Mouse (Mus musculus) c-Kit-positive CD71-positive TER-119-positive erythroid progenitor cells, embryonic 14.5 days (primary cell): ENCODE data around the gene Plaur.
A peak's percentile ranks its signal among the peaks of the same experiment; 100 is the strongest.

ENCODE experiments used
- DNase-seq: peaks from one replicate; pipeline ENCODE4 v3.0.0-alpha.2; 2013; ENCODE audit warnings: low spot score

The Plaur gene

GRCm38 (mm10) chr7:24462388-24463319, at the start of gene Plaur:
Gene Plaur (plus strand): TSS chr7:24462484.
- no peak for DNase-seq

GRCm38 (mm10) chr7:24413630-24414029, 48.7 kb upstream of the Plaur start:
- no peak for DNase-seq

DNA sequence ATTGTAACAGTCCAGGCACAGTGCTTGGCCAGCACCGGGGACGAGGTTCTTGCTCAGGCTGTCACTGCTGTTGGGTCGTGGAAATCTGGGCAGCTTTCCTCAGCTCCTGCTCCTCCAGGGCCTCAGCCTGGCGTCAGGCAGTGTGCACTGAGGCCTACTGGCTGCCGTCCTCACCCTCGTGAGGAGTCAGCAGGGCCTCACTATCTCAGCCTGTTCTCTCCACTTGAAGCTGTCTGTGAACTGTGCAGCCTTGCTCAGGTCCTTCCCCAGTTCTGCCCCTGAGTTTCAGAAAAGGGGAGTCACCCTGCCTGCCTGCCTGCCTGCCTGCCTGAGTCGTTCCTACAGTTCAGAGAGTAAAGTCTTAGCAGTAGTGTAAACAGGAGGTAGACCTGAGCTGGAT, 47.0 kb upstream of the Plaur start:
- no peak for DNase-seq

DNA sequence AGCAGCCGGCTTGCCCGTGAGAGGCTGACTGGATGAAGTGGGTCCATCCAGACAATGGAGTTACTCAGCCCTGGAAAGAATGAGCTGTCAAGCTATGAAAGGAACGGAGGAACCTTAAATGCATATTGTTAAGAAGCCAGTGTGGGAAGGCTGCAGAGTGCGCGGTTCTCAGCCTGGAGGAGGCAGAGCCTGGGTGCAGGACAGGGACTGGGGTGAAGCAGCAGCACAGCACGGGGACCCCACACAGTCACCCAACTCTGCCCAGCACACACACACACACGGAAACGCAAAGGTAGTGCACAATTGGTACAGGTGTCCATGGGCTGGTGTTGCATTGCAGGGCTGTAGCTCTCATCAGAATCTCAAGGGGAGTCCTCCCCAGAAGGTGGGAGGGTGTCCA, 42.7 kb upstream of the Plaur start:
- DNase-seq, result no peak

DNA sequence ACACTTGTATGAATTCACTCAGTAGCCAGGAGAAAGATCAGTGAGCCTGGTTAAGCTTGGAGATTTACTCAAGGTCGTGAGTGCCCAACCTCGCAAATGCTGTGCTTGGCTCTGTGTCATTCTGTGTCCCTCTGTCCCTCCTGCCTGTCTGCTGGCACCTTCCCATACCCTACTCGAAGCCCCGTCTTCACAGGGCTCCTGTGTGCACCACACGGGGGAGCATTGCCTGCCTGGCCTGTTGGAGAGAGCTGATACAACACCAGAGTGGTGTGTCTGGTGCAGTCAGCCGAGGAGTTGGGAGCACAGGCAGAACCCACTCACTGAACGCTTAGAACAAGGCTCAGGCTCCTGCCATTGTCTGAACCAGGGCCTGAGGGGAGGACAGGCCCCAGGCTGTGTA, 40.6 kb upstream of the Plaur start:
- DNase-seq, result no peak

DNA sequence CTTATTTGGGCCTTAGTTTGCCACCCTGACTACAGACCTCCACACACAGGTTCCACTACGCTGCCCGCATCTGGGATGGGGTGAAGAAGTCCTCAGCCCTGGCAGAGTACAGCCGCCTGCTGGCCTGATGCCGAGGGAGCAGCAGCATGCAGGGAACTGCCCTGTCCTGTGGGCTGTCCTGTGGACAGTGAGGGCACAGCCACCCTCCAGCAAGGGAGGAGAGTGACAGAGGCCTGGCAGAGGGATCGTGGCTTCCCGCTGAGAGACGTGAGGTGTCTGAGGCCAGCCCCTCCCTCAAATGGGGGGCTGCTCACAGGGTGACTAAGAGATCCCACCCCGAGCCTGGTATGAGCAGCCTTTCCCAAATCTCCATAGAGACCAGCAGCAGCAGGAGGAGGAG, 40.0 kb upstream of the Plaur start:
- no peak for DNase-seq

- no peak for DNase-seq
Observed at GRCm38 (mm10) chr7:24423107-24423763, 39.0 kb upstream of the Plaur start.

GRCm38 (mm10) chr7:24423956-24424732, 38.1 kb upstream of the Plaur start:
- no peak for DNase-seq

DNA sequence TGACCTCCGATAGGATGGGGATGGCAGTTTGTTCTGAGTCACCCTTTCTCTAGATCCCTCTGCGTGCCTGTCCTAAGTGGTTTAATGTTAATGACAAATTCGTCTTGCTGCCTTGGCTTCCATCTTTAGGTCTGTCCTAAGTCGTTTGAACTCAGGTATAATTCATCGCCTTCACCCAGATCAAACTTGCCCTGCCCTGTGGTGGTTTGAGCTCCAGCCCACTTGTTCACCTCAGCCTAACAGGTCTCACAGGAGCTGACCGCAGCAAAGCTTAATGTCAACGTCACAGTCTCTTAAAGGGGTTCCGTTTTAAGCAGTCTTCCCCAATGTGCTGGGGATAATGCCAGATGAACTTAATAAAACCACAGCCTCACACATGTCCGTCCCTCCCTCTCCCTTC, 36.4 kb upstream of the Plaur start:
- DNase-seq, result no peak

DNA sequence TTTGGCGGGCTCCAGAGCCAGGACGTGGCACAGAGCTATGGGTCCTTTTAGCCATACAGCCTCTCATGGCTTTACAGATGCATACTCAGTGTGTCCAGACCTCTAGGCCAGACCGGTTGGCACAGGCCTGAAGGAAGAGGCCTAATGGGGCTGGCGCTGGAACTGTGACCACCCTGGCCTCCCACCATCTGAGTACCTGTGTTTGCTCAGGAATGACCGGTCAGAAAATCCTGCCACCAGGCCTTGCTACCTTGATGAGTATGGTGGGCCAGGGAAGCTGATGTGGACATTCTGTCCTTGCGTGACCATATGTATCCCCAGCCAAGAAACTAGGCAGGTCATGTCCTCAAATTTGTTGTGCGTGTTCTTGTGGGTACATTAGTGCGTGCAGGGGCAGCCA, 35.1 kb upstream of the Plaur start:
- DNase-seq, result no peak

DNA sequence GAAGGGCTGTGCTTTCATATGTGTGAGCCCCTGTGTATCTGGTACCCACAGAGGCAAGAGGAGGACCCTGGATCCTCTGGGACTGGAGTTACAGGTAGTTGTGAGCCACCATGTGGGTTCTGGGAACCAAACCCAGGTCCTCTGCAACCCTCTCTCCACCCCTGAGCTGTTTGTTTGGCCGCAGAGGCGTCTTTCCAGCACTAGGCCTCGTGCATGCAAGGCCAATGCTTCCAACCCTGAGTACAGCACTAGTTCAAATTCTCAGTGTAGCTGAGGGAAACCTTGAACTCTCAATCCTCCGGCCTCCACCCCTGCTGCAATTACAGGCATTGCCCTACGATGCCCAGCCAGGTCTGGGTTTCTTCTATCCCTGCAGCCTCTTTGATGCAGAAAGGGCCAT, 33.6 kb upstream of the Plaur start:
- DNase-seq, result no peak

DNA sequence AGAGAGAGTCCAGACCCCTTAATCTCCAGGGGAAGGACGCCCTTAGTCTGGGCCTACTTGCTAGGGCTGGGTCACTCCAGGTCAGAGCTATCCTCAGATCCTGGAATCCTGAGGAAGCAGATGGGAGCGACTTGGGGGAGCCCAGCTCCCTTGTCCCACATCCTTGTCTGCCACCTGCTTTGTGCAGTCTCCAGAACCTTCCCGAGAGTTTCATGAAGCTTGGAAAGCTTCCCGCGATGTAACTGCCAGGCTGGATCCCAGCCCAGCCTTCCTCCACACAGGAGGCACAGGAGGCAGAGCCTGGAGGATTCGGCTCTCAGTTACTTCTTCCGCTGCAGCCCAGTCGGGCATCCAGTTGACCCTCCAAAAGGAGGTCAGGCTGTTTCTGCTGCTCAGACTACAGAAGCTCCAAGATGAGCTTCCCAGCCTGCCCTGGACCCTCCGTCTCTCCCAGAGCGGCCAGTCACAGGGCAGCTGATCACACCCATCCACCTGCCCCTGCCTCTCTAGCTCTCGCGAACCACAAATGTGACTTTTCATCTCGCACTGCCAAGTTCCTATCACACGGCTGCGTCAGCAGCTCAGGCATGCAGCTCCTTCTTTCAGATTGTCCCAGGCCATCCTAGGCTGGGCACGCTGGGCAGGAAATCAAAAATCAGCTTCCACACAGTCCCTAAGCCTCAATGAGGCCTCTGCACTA, 32.7 kb upstream of the Plaur start:
- DNase-seq, result no peak

DNA sequence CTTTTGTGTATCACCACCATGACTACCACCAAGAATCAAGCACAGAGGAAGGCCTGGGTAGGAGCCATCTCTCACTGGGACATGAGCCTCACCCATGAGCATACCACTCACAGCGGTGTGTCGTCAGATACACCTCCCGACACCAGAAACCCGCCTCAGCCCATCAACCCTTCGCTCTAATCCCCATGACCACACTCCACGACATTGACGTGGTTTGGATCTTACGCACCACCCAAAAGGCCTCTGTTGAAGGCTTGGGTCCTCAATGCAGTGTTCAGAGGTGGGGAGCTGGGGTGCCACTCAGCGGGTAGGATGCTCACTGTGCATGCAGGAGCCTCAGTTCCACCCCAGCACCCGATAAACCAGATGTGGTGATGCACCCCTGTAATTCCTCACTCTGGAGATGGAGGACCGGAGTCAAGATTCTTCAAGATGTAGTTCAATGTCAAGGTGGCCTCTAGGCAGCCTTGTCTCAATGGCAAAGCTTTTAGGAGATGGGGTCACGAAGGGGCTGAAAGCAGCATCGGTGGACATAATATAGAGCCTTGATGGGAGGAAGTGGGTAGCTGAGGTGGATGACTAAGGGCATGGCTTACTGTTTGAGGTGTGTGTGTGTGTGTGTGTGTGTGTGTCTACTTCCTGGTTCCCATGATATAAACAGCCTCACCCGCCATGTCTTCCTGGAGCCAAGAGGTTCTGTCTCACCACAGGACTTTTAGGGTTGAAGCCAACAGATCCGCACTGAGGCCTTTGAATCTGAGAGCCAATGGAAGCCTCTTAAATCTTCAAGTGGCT, 31.5 kb upstream of the Plaur start:
- no peak for DNase-seq

DNA sequence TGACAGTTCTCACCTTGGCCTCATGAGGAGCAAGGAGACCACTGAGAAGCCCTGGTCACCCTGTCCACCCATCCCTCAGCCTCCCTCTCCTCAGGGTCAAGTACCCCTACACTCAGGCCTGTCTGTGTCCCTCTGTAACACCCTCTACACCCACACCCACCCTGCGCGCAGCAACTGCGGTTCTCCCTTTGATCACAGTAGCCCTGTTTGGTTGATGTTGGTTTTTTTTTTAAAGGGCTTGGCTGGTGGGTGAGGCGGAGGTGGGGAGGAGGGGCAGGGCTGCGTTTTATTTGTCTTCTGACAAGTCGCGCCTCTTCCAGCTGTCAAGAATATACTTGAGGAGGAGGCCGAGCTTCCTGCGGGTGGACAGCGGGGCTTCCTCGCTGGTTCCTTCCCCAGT, 30.6 kb upstream of the Plaur start:
- no peak for DNase-seq

- DNase-seq, result no peak
Observed at GRCm38 (mm10) chr7:24435305-24435704, 27.0 kb upstream of the Plaur start.

DNA sequence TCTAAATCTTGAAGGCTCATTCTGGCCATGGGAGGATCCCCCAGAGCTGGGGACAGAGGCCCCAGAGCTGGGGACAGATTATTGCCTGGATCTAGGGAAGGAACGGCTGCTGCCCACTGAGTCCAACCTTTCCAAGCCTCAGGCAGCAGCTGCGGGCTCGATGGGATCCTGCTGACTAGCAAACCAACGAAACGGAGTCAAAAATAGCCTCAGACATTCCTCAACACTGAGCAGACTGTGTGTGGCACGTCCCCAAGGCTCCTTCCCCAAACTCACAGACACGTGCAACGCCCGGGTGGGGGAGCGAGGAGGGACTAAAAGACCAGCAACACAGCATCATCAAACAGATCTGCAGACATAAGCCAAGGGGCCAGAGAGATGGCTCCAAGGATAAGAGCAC, 24.3 kb upstream of the Plaur start:
- no peak for DNase-seq

- DNase-seq, result no peak
Observed at GRCm38 (mm10) chr7:24439191-24439590, 23.1 kb upstream of the Plaur start.

- DNase-seq, result no peak
Observed at GRCm38 (mm10) chr7:24439891-24440290, 22.4 kb upstream of the Plaur start.

DNA sequence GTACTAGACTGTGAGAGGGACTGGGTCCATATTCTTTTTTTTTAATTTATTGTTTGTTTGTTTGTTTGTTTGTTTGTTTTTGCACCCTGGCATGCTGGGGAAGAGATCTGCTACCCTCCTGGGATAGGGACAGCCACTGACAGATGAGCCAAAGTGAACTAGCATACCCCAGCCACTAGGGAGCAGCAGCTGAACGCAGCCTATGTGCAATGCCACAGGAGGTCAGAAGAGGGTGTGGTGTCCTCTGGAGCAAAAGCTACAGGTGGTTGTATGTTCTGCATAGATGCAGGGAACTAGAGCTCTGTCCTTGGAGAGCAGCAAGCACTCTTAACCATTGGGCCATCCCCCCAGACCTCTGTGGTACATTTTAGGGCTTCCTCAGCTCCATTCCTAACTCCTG, 20.5 kb upstream of the Plaur start:
- DNase-seq, result peak; percentile 60

GRCm38 (mm10) chr7:24442313-24442712, 20.0 kb upstream of the Plaur start:
- DNase-seq, result no peak

- no peak for DNase-seq
Observed at GRCm38 (mm10) chr7:24445266-24445926, 16.9 kb upstream of the Plaur start.
